Mouse (Mus musculus): ENCODE measurements around the gene Wdhd1. TPM values are rescaled to one million over a fixed set of nuclear protein-coding genes. Genes with fewer than 3 reads are reported as not detected.

Gene Wdhd1
- polyA plus RNA-seq, 1 experiment from 2014 or later, result 54.8 TPM

GRCm38 (mm10) chr14:47269706-47270105 lies 7.0 kb downstream of the Wdhd1 start:
- no peak overlapping the region for H3K4me3 ChIP-seq (ENCODE audit: low read depth, low read length)
- H3K9ac ChIP-seq (ENCODE audit: low read length), result no peak overlapping the region
- no peak overlapping the region for H3K4me2 ChIP-seq (ENCODE audit: low read depth, severe bottlenecking)
- H3K4me1 ChIP-seq (ENCODE audit: control insufficient read depth, insufficient read depth, low read length), result no peaks in the 10 kb centered on the region; the same call in 1 of the 2 replicates
- ATAC-seq (ENCODE audit: insufficient number of reproducible peaks, low FRiP score, low TSS enrichment, low read depth), result no peak
- peaks cover 22% of the 10 kb centered on the region for H3K36me3 ChIP-seq (ENCODE audit: control insufficient read depth, insufficient read depth, low read length)
- H3K9me3 ChIP-seq (ENCODE audit: control insufficient read depth, low read length), result no peaks in the 10 kb centered on the region
- no peak for DNase-seq (ENCODE audit: low spot score)
- WGBS, result 91% methylated on average over 2 of the region's 2 CpGs
- no peak overlapping the region for H3K27ac ChIP-seq (replicated peaks; ENCODE audit: low read depth, low read length)
- H3K27me3 ChIP-seq (ENCODE audit: control insufficient read depth, insufficient read depth, low read length), result no peaks in the 10 kb centered on the region

GRCm38 (mm10) chr14:47269056-47269455 lies 7.6 kb downstream of the Wdhd1 start:
- Histone ChIP-seq H3K4me1 (ENCODE audit: control insufficient read depth, insufficient read depth, low read length) (no peaks in the 10 kb centered on the region), H3K36me3 (ENCODE audit: control insufficient read depth, insufficient read depth, low read length) (peaks cover 22% of the 10 kb centered on the region), H3K9ac (ENCODE audit: low read length) (no peak overlapping the region), H3K4me3 (ENCODE audit: low read depth, low read length) (no peak overlapping the region), H3K9me3 (ENCODE audit: control insufficient read depth, low read length) (no peaks in the 10 kb centered on the region), H3K27me3 (ENCODE audit: control insufficient read depth, insufficient read depth, low read length) (no peaks in the 10 kb centered on the region), H3K27ac (replicated peaks; ENCODE audit: low read depth, low read length) (no peak overlapping the region), H3K4me2 (ENCODE audit: low read depth, severe bottlenecking) (no peak overlapping the region)
- 92% methylated on average over 4 of the region's 4 CpGs for WGBS
- ATAC-seq (ENCODE audit: insufficient number of reproducible peaks, low FRiP score, low TSS enrichment, low read depth), result no peak
- DNase-seq (ENCODE audit: low spot score), result no peak

GRCm38 (mm10) chr14:47265829-47266228 lies 10.8 kb downstream of the Wdhd1 start:
- DNase-seq (ENCODE audit: low spot score) (no peak), ATAC-seq (ENCODE audit: insufficient number of reproducible peaks, low FRiP score, low TSS enrichment, low read depth) (no peak)
- Histone ChIP-seq H3K4me1 (ENCODE audit: control insufficient read depth, insufficient read depth, low read length) (no peaks in the 10 kb centered on the region), H3K27me3 (ENCODE audit: control insufficient read depth, insufficient read depth, low read length) (no peaks in the 10 kb centered on the region), H3K9me3 (ENCODE audit: control insufficient read depth, low read length) (no peaks in the 10 kb centered on the region), H3K27ac (replicated peaks; ENCODE audit: low read depth, low read length) (no peak overlapping the region), H3K4me3 (ENCODE audit: low read depth, low read length) (no peak overlapping the region), H3K4me2 (ENCODE audit: low read depth, severe bottlenecking) (no peak overlapping the region), H3K9ac (ENCODE audit: low read length) (no peak overlapping the region), H3K36me3 (ENCODE audit: control insufficient read depth, insufficient read depth, low read length) (peaks cover 24% of the 10 kb centered on the region)
- WGBS, result 93% methylated on average over 8 of the region's 8 CpGs

- H3K4me3 ChIP-seq (ENCODE audit: low read depth, low read length), result no peak overlapping the region
- H3K4me2 ChIP-seq (ENCODE audit: low read depth, severe bottlenecking), result no peak overlapping the region
- no peaks in the 10 kb centered on the region for H3K9me3 ChIP-seq (ENCODE audit: control insufficient read depth, low read length)
- no peaks in the 10 kb centered on the region for H3K4me1 ChIP-seq (ENCODE audit: control insufficient read depth, insufficient read depth, low read length)
- no peak overlapping the region for H3K9ac ChIP-seq (ENCODE audit: low read length)
- no peak for DNase-seq (ENCODE audit: low spot score)
- H3K27me3 ChIP-seq (ENCODE audit: control insufficient read depth, insufficient read depth, low read length), result no peaks in the 10 kb centered on the region
- H3K27ac ChIP-seq (replicated peaks; ENCODE audit: low read depth, low read length), result no peak overlapping the region
- H3K36me3 ChIP-seq (ENCODE audit: control insufficient read depth, insufficient read depth, low read length), result peaks cover 22% of the 10 kb centered on the region
- WGBS, result 97% methylated on average over 3 of the region's 3 CpGs
- ATAC-seq (ENCODE audit: insufficient number of reproducible peaks, low FRiP score, low TSS enrichment, low read depth), result no peak
Measured at GRCm38 (mm10) chr14:47264866-47265265, 11.8 kb downstream of the Wdhd1 start.

- Histone ChIP-seq H3K4me1 (ENCODE audit: control insufficient read depth, insufficient read depth, low read length) (no peaks in the 10 kb centered on the region), H3K9ac (ENCODE audit: low read length) (no peak overlapping the region), H3K36me3 (ENCODE audit: control insufficient read depth, insufficient read depth, low read length) (peaks cover 26% of the 10 kb centered on the region), H3K4me2 (ENCODE audit: low read depth, severe bottlenecking) (no peak overlapping the region), H3K9me3 (ENCODE audit: control insufficient read depth, low read length) (no peaks in the 10 kb centered on the region), H3K27ac (replicated peaks; ENCODE audit: low read depth, low read length) (no peak overlapping the region), H3K4me3 (ENCODE audit: low read depth, low read length) (no peak overlapping the region), H3K27me3 (ENCODE audit: control insufficient read depth, insufficient read depth, low read length) (no peaks in the 10 kb centered on the region)
- DNase-seq (ENCODE audit: low spot score) (no peak), ATAC-seq (ENCODE audit: insufficient number of reproducible peaks, low FRiP score, low TSS enrichment, low read depth) (no peak)
- 87% methylated on average over 6 of the region's 6 CpGs for WGBS
Measured at GRCm38 (mm10) chr14:47249839-47250238, 26.8 kb downstream of the Wdhd1 start.

GRCm38 (mm10) chr14:47242753-47243152 lies 33.9 kb downstream of the Wdhd1 start:
- H3K4me2 ChIP-seq (ENCODE audit: low read depth, severe bottlenecking), result no peak overlapping the region
- H3K36me3 ChIP-seq (ENCODE audit: control insufficient read depth, insufficient read depth, low read length), result peaks cover 21% of the 10 kb centered on the region
- H3K27ac ChIP-seq (replicated peaks; ENCODE audit: low read depth, low read length), result no peak overlapping the region
- no peaks in the 10 kb centered on the region for H3K27me3 ChIP-seq (ENCODE audit: control insufficient read depth, insufficient read depth, low read length)
- DNase-seq (ENCODE audit: low spot score), result no peak
- H3K4me1 ChIP-seq (ENCODE audit: control insufficient read depth, insufficient read depth, low read length), result no peaks in the 10 kb centered on the region
- no peak overlapping the region for H3K4me3 ChIP-seq (ENCODE audit: low read depth, low read length)
- 60% methylated on average over 4 of the region's 4 CpGs for whole genome bisulfite sequencing
- no peak overlapping the region for H3K9ac ChIP-seq (ENCODE audit: low read length)
- ATAC-seq (ENCODE audit: insufficient number of reproducible peaks, low FRiP score, low TSS enrichment, low read depth), result no peak
- no peaks in the 10 kb centered on the region for H3K9me3 ChIP-seq (ENCODE audit: control insufficient read depth, low read length)

GRCm38 (mm10) chr14:47241046-47241445 lies 35.6 kb downstream of the Wdhd1 start:
- Histone ChIP-seq H3K4me2 (ENCODE audit: low read depth, severe bottlenecking) (no peak overlapping the region), H3K36me3 (ENCODE audit: control insufficient read depth, insufficient read depth, low read length) (peaks cover 12% of the 10 kb centered on the region), H3K27ac (replicated peaks; ENCODE audit: low read depth, low read length) (no peak overlapping the region), H3K9ac (ENCODE audit: low read length) (no peak overlapping the region), H3K4me1 (ENCODE audit: control insufficient read depth, insufficient read depth, low read length) (no peaks in the 10 kb centered on the region), H3K4me3 (ENCODE audit: low read depth, low read length) (no peak overlapping the region), H3K27me3 (ENCODE audit: control insufficient read depth, insufficient read depth, low read length) (no peaks in the 10 kb centered on the region), H3K9me3 (ENCODE audit: control insufficient read depth, low read length) (peaks cover 4% of the 10 kb centered on the region; the same call in 1 of the 2 replicates)
- no peak for DNase-seq (ENCODE audit: low spot score)
- WGBS, result 95% methylated on average over 6 of the region's 6 CpGs
- ATAC-seq (ENCODE audit: insufficient number of reproducible peaks, low FRiP score, low TSS enrichment, low read depth), result no peak

GRCm38 (mm10) chr14:47240600-47240999 lies 36.1 kb downstream of the Wdhd1 start:
- Histone ChIP-seq H3K9ac (ENCODE audit: low read length) (no peak overlapping the region), H3K4me2 (ENCODE audit: low read depth, severe bottlenecking) (no peak overlapping the region), H3K27ac (replicated peaks; ENCODE audit: low read depth, low read length) (no peak overlapping the region), H3K36me3 (ENCODE audit: control insufficient read depth, insufficient read depth, low read length) (peaks cover 8% of the 10 kb centered on the region; the same call in 1 of the 2 replicates), H3K9me3 (ENCODE audit: control insufficient read depth, low read length) (peaks cover 4% of the 10 kb centered on the region; the same call in 1 of the 2 replicates), H3K4me1 (ENCODE audit: control insufficient read depth, insufficient read depth, low read length) (no peaks in the 10 kb centered on the region), H3K27me3 (ENCODE audit: control insufficient read depth, insufficient read depth, low read length) (no peaks in the 10 kb centered on the region), H3K4me3 (ENCODE audit: low read depth, low read length) (no peak overlapping the region)
- WGBS, result 89% methylated on average over 1 of the region's 1 CpGs
- no peak for ATAC-seq (ENCODE audit: insufficient number of reproducible peaks, low FRiP score, low TSS enrichment, low read depth)
- DNase-seq (ENCODE audit: low spot score), result no peak

- Histone ChIP-seq H3K27ac (replicated peaks; ENCODE audit: low read depth, low read length) (no peak overlapping the region), H3K36me3 (ENCODE audit: control insufficient read depth, insufficient read depth, low read length) (0 out of 2 replicates have a peak, but pooled peaks cover 4% of the 10 kb centered on the region), H3K9me3 (ENCODE audit: control insufficient read depth, low read length) (peaks cover 4% of the 10 kb centered on the region; the same call in 1 of the 2 replicates), H3K9ac (ENCODE audit: low read length) (no peak overlapping the region), H3K4me3 (ENCODE audit: low read depth, low read length) (no peak overlapping the region), H3K4me2 (ENCODE audit: low read depth, severe bottlenecking) (no peak overlapping the region), H3K27me3 (ENCODE audit: control insufficient read depth, insufficient read depth, low read length) (no peaks in the 10 kb centered on the region), H3K4me1 (ENCODE audit: control insufficient read depth, insufficient read depth, low read length) (no peaks in the 10 kb centered on the region)
- DNase-seq (ENCODE audit: low spot score), result no peak
- ATAC-seq (ENCODE audit: insufficient number of reproducible peaks, low FRiP score, low TSS enrichment, low read depth), result no peak
- WGBS, result 88% methylated on average over 4 of the region's 4 CpGs
Measured at GRCm38 (mm10) chr14:47237286-47237685, 39.4 kb downstream of the Wdhd1 start.

All from limb, embryonic 11.5 days (tissue).